Comparison of ENCODE assay signal across 8 mouse cellular contexts in the genomic region with DNA sequence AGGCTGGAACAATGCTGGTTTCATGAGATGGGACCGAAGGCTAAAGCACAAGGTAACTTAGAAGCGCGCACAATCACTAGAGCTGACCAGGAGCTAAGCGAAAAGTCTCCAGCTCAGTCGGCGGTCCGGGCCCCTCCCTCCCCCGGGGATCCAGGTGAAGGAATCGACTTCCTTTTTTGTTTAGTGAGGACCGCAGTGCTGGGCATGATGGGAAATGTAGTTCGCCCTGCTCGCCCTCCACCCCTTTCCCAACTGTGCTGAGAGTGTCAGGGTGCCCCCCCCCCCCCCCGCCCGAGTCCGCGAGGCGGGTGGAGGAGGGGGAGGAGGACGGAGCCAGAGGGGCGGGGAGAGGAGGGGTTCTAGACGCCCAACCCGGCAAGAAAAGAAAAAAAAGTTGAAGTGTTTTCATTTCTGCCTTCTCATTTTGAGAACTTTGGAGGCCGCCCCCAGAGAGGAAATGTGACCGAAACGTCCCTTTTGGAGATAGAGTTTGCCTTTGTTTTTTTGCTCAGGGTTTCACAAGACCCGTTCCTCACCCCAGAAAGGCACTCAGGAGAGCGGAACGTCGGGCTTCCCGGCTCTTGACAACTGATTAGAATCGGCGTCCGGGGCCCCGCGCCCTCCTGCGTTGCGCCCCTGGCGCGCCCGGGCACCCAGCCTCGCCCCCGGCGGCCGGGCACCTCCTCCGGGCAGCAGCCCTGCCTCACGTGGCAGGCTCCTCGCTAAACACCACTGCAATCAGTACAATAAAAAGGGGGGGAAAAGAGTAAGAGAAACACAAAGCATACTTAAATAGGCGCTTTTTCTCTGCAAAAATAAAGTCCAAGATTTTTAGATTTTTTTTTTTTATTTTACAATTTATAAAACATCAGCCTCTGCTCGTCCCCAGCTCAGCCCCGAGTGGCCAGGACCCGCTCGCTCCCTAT. TPM values are rescaled to one million over a fixed set of nuclear protein-coding genes. Genes with fewer than 3 reads are reported as not detected.
DNase-seq lines count a peak whose midpoint lies in the region; ATAC-seq and TF ChIP-seq lines count a peak whose summit lies in the region.

No protein-coding gene starts in this region.

- ATAC-seq in Patski: peak; percentile 13
- peak; percentile 45 for ATAC-seq in inflammation-experienced regulatory T-cells, adult 6 months
- ATAC-seq in erythroid progenitor cell, adult 5-6 weeks (replicated peaks; ENCODE audit: low FRiP score, poor library complexity, severe bottlenecking): no peak

- H3K27me3 ChIP-seq in Patski: no peaks in the 10 kb centered on the region

- POLR2A ChIA-PET in Patski (lab: Charles Lee): interaction anchor here (0.5 to 7.5 kb wide), 16 partner anchors 27 to 679 kb away, joined by 3 to 65 read pairs (median 4); a partner anchor contains a TSS

- CTCF ChIA-PET in Patski (lab: Charles Lee): interaction anchor here (1.0 to 9.3 kb wide), 4 partner anchors 32 to 323 kb away, joined by 3 to 131 read pairs (median 9); no protein-coding TSS in a partner anchor

- TF ChIP-seq CTCF in Patski (IDR thresholded peaks at IDR 0.05): no peak

- intact Hi-C loops in gastrocnemius, postnatal 14 days (cut with DNase I; ENCODE audit: low total_unique reads): loop anchor here (10.0 kb wide), 1 partner anchor 123 kb away; a partner anchor contains a TSS
- intact Hi-C loops in left cerebral cortex, postnatal 25 days (cut with DNase I): loop anchor here (2.0 to 5.0 kb wide), 6 partner anchors 31 to 247 kb away; no protein-coding TSS in a partner anchor

- DNase-seq in Patski (ENCODE audit: low read depth, low spot score): no peak
- DNase-seq in cerebellum, postnatal 36 days: peak; percentile 45 to 54
- peak; percentile 86 for DNase-seq in gastrocnemius, postnatal 14 days
- DNase-seq in left cerebral cortex, postnatal 25 days (ENCODE audit: low spot score in 2 of 2): peak; percentile 77 to 89
- peak; percentile 91 for DNase-seq in mesoderm, embryonic 11.5 days (ENCODE audit: low read depth, low spot score)
- DNase-seq in right cerebral cortex, postnatal 4 days: peak; percentile 49

- in situ Hi-C loops in Patski (cut with MboI; ENCODE audit: low pct_unique_long_range_greater_than_20kb): loop anchor here (5.0 kb wide), 2 partner anchors 35 to 245 kb away; no protein-coding TSS in a partner anchor

RNA-seq across cellular contexts. Expression of a gene that starts 2.0 kb away (rescaled TPM):
- polyA plus RNA-seq in Patski (2021): 70.7 TPM
- 1 to 10 TPM; 3.5 to 4.2 TPM for total RNA-seq in gastrocnemius, postnatal 14 days (2021)
- polyA plus RNA-seq in inflammation-experienced regulatory T-cells, adult 6 months (2017; shearing (Covaris generic)): not detected
- total RNA-seq in left cerebral cortex, postnatal 25 days (2021): 10 to 100 TPM; 16.0 to 18.4 TPM
- total RNA-seq in erythroid progenitor cell, adult 5-6 weeks (2015; ENCODE audit: low replicate concordance): not detected in 2 replicates
- 0.51 TPM in 1 of 2 replicates, not detected in the other for total RNA-seq in erythroid progenitor cell, adult 5-6 weeks (2017; ENCODE audit: low replicate concordance)

RNA-seq across cellular contexts. Expression of a gene that starts 56.2 kb away (rescaled TPM):
- polyA plus RNA-seq in Patski (2021): 165 TPM
- 10 to 100 TPM; 71.1 to 80.7 TPM for total RNA-seq in gastrocnemius, postnatal 14 days (2021)
- 10 to 100 TPM; 36.5 to 78.0 (median 49.8) TPM for polyA plus RNA-seq in inflammation-experienced regulatory T-cells, adult 6 months (2017; shearing (Covaris generic))
- total RNA-seq in left cerebral cortex, postnatal 25 days (2021): 100 to 1,000 TPM; 172 to 174 TPM
- 118 and 151 TPM in 2 replicates for total RNA-seq in erythroid progenitor cell, adult 5-6 weeks (2015; ENCODE audit: low replicate concordance)
- total RNA-seq in erythroid progenitor cell, adult 5-6 weeks (2017; ENCODE audit: low replicate concordance): 103 and 168 TPM in 2 replicates

RNA-seq across cellular contexts. Expression of a gene that starts 56.4 kb away (rescaled TPM):
- polyA plus RNA-seq in Patski (2021): 86.1 TPM
- total RNA-seq in gastrocnemius, postnatal 14 days (2021): 100 to 1,000 TPM; 251 to 325 TPM
- polyA plus RNA-seq in inflammation-experienced regulatory T-cells, adult 6 months (2017; shearing (Covaris generic)): 1 to 10 TPM; 1.8 to 2.6 (median 1.9) TPM
- total RNA-seq in left cerebral cortex, postnatal 25 days (2021): 10 to 100 TPM; 48.4 to 50.7 TPM
- 80.9 and 111 TPM in 2 replicates for total RNA-seq in erythroid progenitor cell, adult 5-6 weeks (2015; ENCODE audit: low replicate concordance)
- total RNA-seq in erythroid progenitor cell, adult 5-6 weeks (2017; ENCODE audit: low replicate concordance): 33.9 and 79.7 TPM in 2 replicates
